Mouse (Mus musculus) embryonic facial prominence, embryonic 12.5 days (tissue): ENCODE measurements at regions not wholly inside any gene's neighbourhood (a gene's known extent, or its start where the extent isn't known, plus 50 kb on each side); places are given as distances from the start of the nearest gene placed in this dataset.

ENCODE experiments used
- ATAC-seq: fragments of 200-750 bp; cut with Nextera tagmentation; 2 replicates; pipeline ENCODE4 v1.8.0; 2017; ENCODE audit not compliant: insufficient number of reproducible peaks, insufficient read depth, low FRiP score, low TSS enrichment
- H3K27ac ChIP-seq: fragments of 300-500 bp; sonication (generic); 2 replicates; pipeline ENCODE4 v1.5.1; 2016; ENCODE audit warnings: mild to moderate bottlenecking
- H3K27me3 ChIP-seq: fragments of 300-500 bp; sonication (generic); 2 replicates; pipeline ENCODE4 v1.6.1; 2016; ENCODE audit warnings: mild to moderate bottlenecking, moderate library complexity
- H3K36me3 ChIP-seq: fragments of 300-500 bp; sonication (generic); 2 replicates; pipeline ENCODE4 v1.6.1; 2016; ENCODE audit warnings: mild to moderate bottlenecking
- H3K4me1 ChIP-seq: fragments of 300-500 bp; sonication (generic); 2 replicates; pipeline ENCODE4 v1.6.1; 2016
- H3K4me2 ChIP-seq: fragments of 300-500 bp; sonication (generic); replicated peaks from 2 replicates; pipeline ENCODE4 v1.6.1; 2016; ENCODE audit warnings: mild to moderate bottlenecking, moderate library complexity
- H3K4me3 ChIP-seq: fragments of 300-500 bp; sonication (generic); 2 replicates; pipeline ENCODE4 v1.5.1; 2016; ENCODE audit warnings: mild to moderate bottlenecking
- H3K9ac ChIP-seq: fragments of 300-500 bp; sonication (generic); 2 replicates; pipeline ENCODE4 v1.6.1; 2016; ENCODE audit warnings: mild to moderate bottlenecking, moderate library complexity
- H3K9me3 ChIP-seq: fragments of 300-500 bp; sonication (generic); 2 replicates; pipeline ENCODE4 v1.6.1; 2016; ENCODE audit warnings: mild to moderate bottlenecking, moderate library complexity
- WGBS: fragments of 180-500 bp; shearing (Covaris S2); methylation state at CpG from one replicate; pipeline ENCODE4 v1.1.7; 2016; 5-methylcytosine and 5-hydroxymethylcytosine counted together

DNA sequence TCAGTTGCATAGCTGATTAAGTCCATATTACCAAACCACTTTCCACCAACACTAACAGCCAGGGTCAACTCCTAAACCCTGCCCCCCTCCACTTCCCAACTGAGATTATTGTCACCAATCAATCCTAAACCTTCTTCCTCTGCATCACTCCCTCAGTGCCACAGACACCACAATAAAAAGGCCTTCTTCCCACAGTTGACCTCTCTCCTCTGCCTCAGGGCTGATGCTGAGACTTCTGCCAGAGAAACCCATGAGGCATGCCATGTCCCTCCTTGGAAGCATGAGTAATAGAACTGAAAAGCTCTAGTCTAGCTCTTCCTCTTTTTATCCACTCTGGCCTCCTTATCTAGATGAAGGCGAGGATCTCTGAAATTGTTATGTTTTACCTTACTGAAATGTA lies 300.0 kb upstream of the Clec14a start:
- Histone ChIP-seq H3K27me3 (no peaks in the 10 kb centered on the region), H3K4me3 (no peak overlapping the region), H3K27ac (no peak overlapping the region), H3K4me1 (no peaks in the 10 kb centered on the region), H3K4me2 (no peak overlapping the region), H3K36me3 (no peaks in the 10 kb centered on the region), H3K9ac (no peak overlapping the region), H3K9me3 (no peaks in the 10 kb centered on the region)
- WGBS = 82% methylated on average over 1 of the region's 1 CpGs
- ATAC-seq = no peak

- Histone ChIP-seq H3K4me1 (no peaks in the 10 kb centered on the region), H3K4me3 (no peak overlapping the region), H3K27ac (no peak overlapping the region), H3K4me2 (no peak overlapping the region), H3K9ac (no peak overlapping the region), H3K9me3 (no peaks in the 10 kb centered on the region), H3K36me3 (no peaks in the 10 kb centered on the region), H3K27me3 (no peaks in the 10 kb centered on the region)
- whole genome bisulfite sequencing = 84% methylated on average over 5 of the region's 5 CpGs
- no peak for ATAC-seq
Observed at GRCm38 (mm10) chr12:58560840-58561239, 291.8 kb upstream of the Clec14a start.

DNA sequence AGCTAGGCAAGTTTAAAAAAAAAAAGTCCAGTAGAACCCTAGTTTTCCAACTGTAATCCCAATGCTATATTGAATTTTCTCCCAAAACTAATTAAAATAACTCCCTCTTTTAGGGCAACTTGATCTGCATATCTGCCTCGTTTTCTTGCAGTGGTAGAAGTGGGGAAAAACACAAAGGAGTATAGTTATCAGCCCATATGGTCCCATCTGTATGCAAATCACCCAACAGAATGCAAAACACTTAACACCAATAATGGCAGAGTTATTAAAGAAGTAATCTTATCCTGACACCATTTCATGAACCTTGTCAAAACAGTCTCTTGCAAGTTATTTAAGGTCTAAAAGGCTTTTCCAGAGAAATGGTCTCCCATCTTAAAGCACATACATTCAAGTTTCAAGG lies 290.7 kb upstream of the Clec14a start:
- no peaks in the 10 kb centered on the region for H3K27me3 ChIP-seq
- no peak overlapping the region for H3K4me2 ChIP-seq
- no peak overlapping the region for H3K9ac ChIP-seq
- no peaks in the 10 kb centered on the region for H3K36me3 ChIP-seq
- H3K27ac ChIP-seq = no peak overlapping the region
- ATAC-seq = no peak
- no peak overlapping the region for H3K4me3 ChIP-seq
- H3K4me1 ChIP-seq = no peaks in the 10 kb centered on the region
- WGBS = 44% methylated on average over 1 of the region's 1 CpGs
- H3K9me3 ChIP-seq = no peaks in the 10 kb centered on the region

- 48% methylated on average over 4 of the region's 4 CpGs for WGBS
- no peaks in the 10 kb centered on the region for H3K4me1 ChIP-seq
- no peak for ATAC-seq
- no peak overlapping the region for H3K27ac ChIP-seq
- no peak overlapping the region for H3K4me2 ChIP-seq
- no peak overlapping the region for H3K4me3 ChIP-seq
- H3K27me3 ChIP-seq = no peaks in the 10 kb centered on the region
- no peaks in the 10 kb centered on the region for H3K36me3 ChIP-seq
- no peak overlapping the region for H3K9ac ChIP-seq
- H3K9me3 ChIP-seq = no peaks in the 10 kb centered on the region
Observed at GRCm38 (mm10) chr12:58557261-58557660, 288.2 kb upstream of the Clec14a start.

- Histone ChIP-seq H3K9ac (no peak overlapping the region), H3K4me3 (no peak overlapping the region), H3K27me3 (no peaks in the 10 kb centered on the region), H3K36me3 (no peaks in the 10 kb centered on the region), H3K4me2 (no peak overlapping the region), H3K4me1 (no peaks in the 10 kb centered on the region), H3K27ac (no peak overlapping the region), H3K9me3 (no peaks in the 10 kb centered on the region)
- WGBS = 73% methylated on average over 4 of the region's 4 CpGs
- no peak for ATAC-seq
Observed at GRCm38 (mm10) chr12:58556741-58557140, 287.7 kb upstream of the Clec14a start.

DNA sequence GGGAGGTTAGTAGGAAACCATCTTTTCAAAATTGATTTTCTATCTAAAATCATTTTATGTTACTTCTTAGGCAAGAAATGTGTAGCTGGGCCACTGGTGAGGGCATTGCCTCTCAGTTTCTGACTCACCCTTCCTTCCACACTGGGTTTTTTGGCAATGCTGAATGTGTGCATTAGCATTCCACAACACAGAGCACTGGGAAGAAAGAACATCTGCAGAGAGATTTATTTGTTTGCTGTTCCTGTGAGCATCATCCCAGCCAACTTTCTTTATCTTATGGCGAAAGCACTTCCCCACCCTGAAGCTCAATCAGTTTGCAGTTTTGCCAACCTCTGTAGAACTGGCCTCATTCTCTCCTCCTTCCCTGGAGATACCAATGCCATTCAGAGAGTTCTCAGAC lies 287.0 kb upstream of the Clec14a start:
- no peak for ATAC-seq
- no peaks in the 10 kb centered on the region for H3K27me3 ChIP-seq
- H3K9ac ChIP-seq = no peak overlapping the region
- 90% methylated on average over 1 of the region's 1 CpGs for WGBS
- no peak overlapping the region for H3K4me2 ChIP-seq
- no peaks in the 10 kb centered on the region for H3K4me1 ChIP-seq
- H3K4me3 ChIP-seq = no peak overlapping the region
- no peak overlapping the region for H3K27ac ChIP-seq
- no peaks in the 10 kb centered on the region for H3K36me3 ChIP-seq
- no peaks in the 10 kb centered on the region for H3K9me3 ChIP-seq

GRCm38 (mm10) chr12:58550859-58551761 lies 282.0 kb upstream of the Clec14a start:
- no peak overlapping the region for H3K9ac ChIP-seq

DNA sequence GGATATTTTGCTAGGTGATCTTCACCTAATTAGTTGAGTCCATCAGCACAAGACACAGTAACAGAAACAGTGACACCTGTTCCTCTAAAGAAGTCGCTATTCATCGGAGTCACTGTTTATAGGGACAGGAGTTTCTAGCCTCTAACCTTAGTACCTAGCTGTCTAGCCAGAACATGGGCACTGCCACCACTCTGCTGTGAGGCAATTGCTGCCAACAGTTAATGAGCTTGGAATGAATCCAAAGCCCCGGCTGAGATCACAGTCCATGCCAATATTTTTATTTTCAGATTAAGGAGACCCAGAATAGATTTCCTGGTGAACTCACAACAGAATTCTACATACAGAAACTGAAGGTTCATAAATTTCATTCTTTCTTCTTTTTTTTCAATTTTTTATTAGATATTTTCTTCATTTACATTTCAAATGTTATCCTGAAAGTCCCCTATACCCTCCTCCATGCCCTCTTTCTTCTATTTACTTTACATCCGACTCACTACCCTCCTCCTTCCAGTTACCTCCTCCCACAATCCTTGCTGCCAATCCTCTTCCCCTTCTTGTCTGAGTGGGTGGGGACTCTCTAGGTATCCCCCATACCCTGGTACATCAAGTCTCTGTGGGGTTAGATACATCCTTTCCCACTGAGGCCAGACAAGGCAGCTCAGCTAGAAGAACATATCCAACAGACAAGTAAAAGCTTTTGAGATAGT lies 276.9 kb upstream of the Clec14a start:
- H3K4me2 ChIP-seq = no peak overlapping the region
- no peaks in the 10 kb centered on the region for H3K27me3 ChIP-seq
- H3K4me3 ChIP-seq = no peak overlapping the region
- H3K4me1 ChIP-seq = no peaks in the 10 kb centered on the region
- WGBS = 90% methylated on average over 4 of the region's 4 CpGs
- H3K9me3 ChIP-seq = no peaks in the 10 kb centered on the region
- no peak overlapping the region for H3K27ac ChIP-seq
- no peak overlapping the region for H3K9ac ChIP-seq
- no peak for ATAC-seq
- H3K36me3 ChIP-seq = no peaks in the 10 kb centered on the region

More at GRCm38 (mm10) chr12:58550859-58551761, 282.0 kb upstream of the Clec14a start:
- WGBS = 19% methylated on average over 9 of the region's 9 CpGs
- H3K9me3 ChIP-seq = no peaks in the 10 kb centered on the region
- no peak overlapping the region for H3K4me2 ChIP-seq
- no peak for ATAC-seq
- H3K4me3 ChIP-seq = no peak overlapping the region
- H3K27me3 ChIP-seq = no peaks in the 10 kb centered on the region
- no peak overlapping the region for H3K27ac ChIP-seq
- H3K4me1 ChIP-seq = no peaks in the 10 kb centered on the region
- no peaks in the 10 kb centered on the region for H3K36me3 ChIP-seq

GRCm38 (mm10) chr12:58544862-58545261 lies 275.8 kb upstream of the Clec14a start:
- H3K9me3 ChIP-seq = no peaks in the 10 kb centered on the region
- no peak overlapping the region for H3K27ac ChIP-seq
- no peak overlapping the region for H3K4me2 ChIP-seq
- no peak for ATAC-seq
- no peak overlapping the region for H3K9ac ChIP-seq
- 77% methylated on average over 4 of the region's 4 CpGs for WGBS
- no peaks in the 10 kb centered on the region for H3K27me3 ChIP-seq
- no peaks in the 10 kb centered on the region for H3K36me3 ChIP-seq
- no peaks in the 10 kb centered on the region for H3K4me1 ChIP-seq
- H3K4me3 ChIP-seq = no peak overlapping the region

DNA sequence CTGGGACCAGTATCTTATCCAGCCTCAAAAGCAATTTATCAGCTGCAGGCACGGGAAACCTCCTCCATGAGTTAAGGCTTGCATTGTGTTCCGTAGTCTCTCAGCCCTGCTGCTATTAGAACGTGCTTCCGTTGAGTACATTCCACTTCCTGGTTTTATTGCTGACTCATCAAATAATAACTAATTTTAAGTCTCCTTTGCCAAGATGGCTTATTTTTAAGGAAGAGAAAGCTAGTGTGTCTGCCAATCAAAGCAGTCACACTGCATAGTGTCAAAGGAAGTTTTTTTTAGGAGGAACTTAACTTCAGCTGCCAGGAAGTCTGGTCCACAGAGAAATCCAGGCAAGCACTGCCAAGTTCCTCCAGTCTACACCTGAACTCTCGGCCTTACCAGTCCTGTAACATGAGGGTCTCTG lies 269.2 kb upstream of the Clec14a start:
- no peaks in the 10 kb centered on the region for H3K27me3 ChIP-seq
- H3K4me3 ChIP-seq = no peak overlapping the region
- no peaks in the 10 kb centered on the region for H3K9me3 ChIP-seq
- 50% methylated on average over 5 of the region's 5 CpGs for WGBS
- no peak overlapping the region for H3K27ac ChIP-seq
- no peak overlapping the region for H3K4me2 ChIP-seq
- no peaks in the 10 kb centered on the region for H3K4me1 ChIP-seq
- ATAC-seq = no peak
- no peaks in the 10 kb centered on the region for H3K36me3 ChIP-seq
- no peak overlapping the region for H3K9ac ChIP-seq

DNA sequence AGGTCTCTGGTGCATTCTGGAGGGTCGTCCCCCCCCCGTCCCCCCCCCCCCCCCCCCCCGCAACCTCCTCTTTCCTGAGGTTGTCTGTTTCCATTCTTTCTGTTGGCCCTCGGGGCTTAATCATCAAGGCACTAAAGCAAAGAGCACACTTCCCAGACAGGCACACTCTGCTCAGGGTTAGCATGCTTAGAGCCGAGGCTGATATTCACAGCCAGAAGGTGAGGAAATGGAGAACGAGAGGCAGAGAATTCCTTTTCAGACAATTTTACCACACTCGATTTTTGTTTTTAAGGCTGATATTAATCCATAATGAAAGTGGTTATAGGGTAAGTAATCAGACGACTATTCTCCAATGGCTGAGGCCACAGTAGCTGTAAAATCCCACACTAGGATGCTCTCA lies 268.7 kb upstream of the Clec14a start:
- H3K4me1 ChIP-seq = no peaks in the 10 kb centered on the region
- WGBS = 53% methylated on average over 7 of the region's 8 CpGs
- H3K4me2 ChIP-seq = no peak overlapping the region
- H3K9ac ChIP-seq = no peak overlapping the region
- H3K27ac ChIP-seq = no peak overlapping the region
- ATAC-seq = no peak
- H3K4me3 ChIP-seq = no peak overlapping the region
- H3K36me3 ChIP-seq = no peaks in the 10 kb centered on the region
- no peaks in the 10 kb centered on the region for H3K9me3 ChIP-seq
- no peaks in the 10 kb centered on the region for H3K27me3 ChIP-seq

DNA sequence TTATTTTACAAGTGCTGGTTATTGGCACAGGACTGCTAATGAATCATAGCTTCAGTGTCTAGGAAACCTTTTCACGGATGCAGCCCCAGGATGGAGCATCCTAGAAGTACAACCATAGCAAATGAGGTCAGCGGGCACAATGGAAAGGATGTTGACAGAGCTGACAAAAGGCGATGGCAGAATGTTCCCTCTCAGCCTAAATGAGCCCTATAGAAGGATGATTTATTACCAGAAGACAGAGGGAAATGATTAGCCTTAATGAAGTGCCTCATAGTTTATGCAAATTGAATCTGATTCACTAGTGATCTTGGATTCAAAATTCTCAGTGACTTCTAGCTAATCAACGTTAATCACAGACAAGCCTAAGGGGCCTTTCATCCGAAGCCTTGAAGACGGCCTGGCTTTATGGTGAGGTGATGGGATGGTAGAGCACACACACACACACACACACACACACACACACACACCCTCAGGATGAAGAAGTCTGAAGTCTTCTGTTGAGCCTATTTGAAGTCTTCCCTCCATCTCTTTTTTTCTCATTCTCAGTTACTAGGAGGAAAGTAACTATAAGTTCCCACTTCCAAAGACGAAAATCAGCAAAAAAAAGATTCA lies 267.4 kb upstream of the Clec14a start:
- Histone ChIP-seq H3K9me3 (no peaks in the 10 kb centered on the region), H3K27ac (no peak overlapping the region), H3K4me3 (no peak overlapping the region), H3K27me3 (no peaks in the 10 kb centered on the region), H3K4me2 (no peak overlapping the region), H3K36me3 (no peaks in the 10 kb centered on the region), H3K9ac (no peak overlapping the region), H3K4me1 (no peaks in the 10 kb centered on the region)
- 67% methylated on average over 7 of the region's 7 CpGs for WGBS
- no peak for ATAC-seq
